Mouse (Mus musculus) heart, adult 2 months (tissue): ENCODE measurements around the gene Vps13c.

Source experiments
- CTCF ChIP-seq: fragments of 200-600 bp; IDR thresholded peaks from 2 replicates; pipeline ENCODE4 v1.8.1; 2022; ENCODE audit warnings: antibody characterized with exemption, mild to moderate bottlenecking, moderate library complexity
- EP300 ChIP-seq: fragments of 200-500 bp; IDR thresholded peaks from 2 replicates; pipeline ENCODE4 v1.6.1; 2011; ENCODE audit warnings: low read depth, low read length, control low read depth; ENCODE audit not compliant: insufficient read depth
- POLR2A ChIP-seq: fragments of 200-500 bp; IDR thresholded peaks from 2 replicates; pipeline ENCODE4 v1.6.1; 2011; ENCODE audit warnings: mild to moderate bottlenecking, low read depth, low read length, control low read depth; ENCODE audit not compliant: insufficient read depth

DNA sequence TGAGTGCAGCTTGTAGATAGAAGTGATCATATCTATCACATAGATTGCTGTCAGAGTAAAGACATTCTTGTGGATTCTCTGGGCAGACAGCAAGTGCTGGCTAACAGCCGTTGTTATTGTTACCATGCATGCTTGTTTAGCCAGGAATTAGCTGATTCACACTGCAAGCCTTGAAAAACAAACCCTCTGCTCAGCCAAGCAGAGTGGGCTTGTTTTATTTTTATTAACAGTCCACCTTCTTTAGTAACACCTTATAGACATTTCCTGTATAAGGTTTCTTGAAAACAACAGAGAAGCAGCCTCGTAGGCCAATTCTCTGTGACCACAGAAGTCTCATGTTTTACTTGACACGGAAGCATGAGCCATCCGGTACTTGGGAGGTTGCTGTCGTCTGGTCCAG lies 5.7 kb upstream of the Vps13c start:
- no peak for TF ChIP-seq POLR2A
- no peak for TF ChIP-seq CTCF
- TF ChIP-seq EP300: no peak
